Comparison of ENCODE assay signal across 20 mouse cellular contexts in the genomic region with DNA sequence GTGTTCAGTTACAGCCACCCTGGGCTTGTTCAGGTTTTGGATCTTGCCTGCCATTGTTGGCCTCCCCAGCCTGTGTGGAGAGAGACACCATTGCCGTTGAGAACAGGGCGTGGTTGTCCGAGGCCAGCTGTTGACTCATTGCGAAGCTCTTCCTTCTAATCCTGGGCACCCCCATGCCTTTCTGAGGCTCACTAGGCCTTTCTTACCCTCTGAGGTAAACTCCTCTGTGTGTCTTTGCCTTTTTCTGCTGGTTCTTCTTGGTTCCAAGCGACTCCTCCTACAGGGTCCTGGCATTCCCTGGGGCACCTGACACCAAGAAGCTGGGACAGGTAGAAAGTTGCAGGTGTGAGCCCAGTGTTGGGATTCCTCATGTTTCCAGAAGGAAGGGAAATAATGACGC.
A peak's percentile ranks its signal among the peaks of the same experiment; 100 is the strongest.
DNase-seq lines count a peak whose midpoint lies in the region; ATAC-seq and TF ChIP-seq lines count a peak whose summit lies in the region.
"Had no signal": no experiment of that assay in that cellular context is flagged by ENCODE, and none has a peak within 500 bp of the region (broad histone marks: within the 10 kb centered on the region; RNA-seq: fewer than 3 reads in every experiment).

No protein-coding gene starts in this region.

- H3K36me3 ChIP-seq in forebrain, embryonic 11.5 days (ENCODE audit: control insufficient read depth, insufficient read depth, low read length) = no peaks in the 10 kb centered on the region
- H3K36me3 ChIP-seq in forebrain, postnatal 0 days (ENCODE audit: insufficient read depth) = no peaks in the 10 kb centered on the region
- no peaks in the 10 kb centered on the region for H3K36me3 ChIP-seq in midbrain, embryonic 10.5 days
- no peaks in the 10 kb centered on the region for H3K36me3 ChIP-seq in midbrain, embryonic 15.5 days (replicated peaks)
- H3K36me3 ChIP-seq: embryonic facial prominence, embryonic 15.5 days; G1E; heart, embryonic 13.5 days; hindbrain, embryonic 12.5 days had no signal

- no peaks in the 10 kb centered on the region for H3K9me3 ChIP-seq in forebrain, embryonic 11.5 days (ENCODE audit: control insufficient read depth, low read length)
- H3K9me3 ChIP-seq in forebrain, postnatal 0 days (ENCODE audit: low read length) = no peaks in the 10 kb centered on the region
- no peaks in the 10 kb centered on the region for H3K9me3 ChIP-seq in midbrain, embryonic 10.5 days (replicated peaks)
- no peaks in the 10 kb centered on the region for H3K9me3 ChIP-seq in midbrain, embryonic 15.5 days
- H3K9me3 ChIP-seq: embryonic facial prominence, embryonic 15.5 days; heart, embryonic 13.5 days; hindbrain, embryonic 12.5 days had no signal

- 74% methylated on average over 6 of the region's 6 CpGs for WGBS in forebrain, embryonic 11.5 days
- WGBS in forebrain, postnatal 0 days = 79% methylated on average over 6 of the region's 6 CpGs
- WGBS in midbrain, embryonic 10.5 days = 80% methylated on average over 6 of the region's 6 CpGs
- WGBS in midbrain, embryonic 15.5 days = 82% methylated on average over 6 of the region's 6 CpGs

- no peak for ATAC-seq in forebrain, embryonic 11.5 days (replicated peaks; ENCODE audit: low FRiP score)
- ATAC-seq in forebrain, postnatal 0 days = no peak
- ATAC-seq in midbrain, embryonic 15.5 days (replicated peaks) = no peak
- ATAC-seq: hindbrain, postnatal 0 days had no signal

- peaks cover 33% of the 10 kb centered on the region for H3K4me1 ChIP-seq in forebrain, embryonic 11.5 days (replicated peaks; ENCODE audit: control insufficient read depth, insufficient read depth, low read length)
- H3K4me1 ChIP-seq in forebrain, postnatal 0 days (ENCODE audit: insufficient read depth) = peaks cover 12% of the 10 kb centered on the region; the same call in 1 of the 2 replicates
- peaks cover 69% of the 10 kb centered on the region for H3K4me1 ChIP-seq in midbrain, embryonic 10.5 days
- peaks cover 34% of the 10 kb centered on the region for H3K4me1 ChIP-seq in midbrain, embryonic 15.5 days
- H3K4me1 ChIP-seq: heart, embryonic 13.5 days had no signal

- no peak for TF ChIP-seq CTCF in forebrain, postnatal 0 days (IDR thresholded peaks at IDR 0.05; ENCODE audit: low read depth)

- peak overlapping the region; percentile 25; the same call in 1 of the 2 replicates for H3K27ac ChIP-seq in forebrain, embryonic 11.5 days (ENCODE audit: low read depth, low read length)
- no peak overlapping the region for H3K27ac ChIP-seq in forebrain, postnatal 0 days (ENCODE audit: low read depth, low read length)
- peak overlapping the region; percentile 61 for H3K27ac ChIP-seq in midbrain, embryonic 10.5 days (replicated peaks)
- H3K27ac ChIP-seq in midbrain, embryonic 15.5 days = no peak overlapping the region
- H3K27ac ChIP-seq: embryonic facial prominence, embryonic 15.5 days; heart, embryonic 13.5 days; hindbrain, embryonic 12.5 days; hindbrain, postnatal 0 days had no signal

- H3K4me2 ChIP-seq in forebrain, embryonic 11.5 days (ENCODE audit: low read depth, low read length, severe bottlenecking) = no peak overlapping the region
- H3K4me2 ChIP-seq in forebrain, postnatal 0 days (ENCODE audit: low read depth) = no peak overlapping the region
- H3K4me2 ChIP-seq in midbrain, embryonic 15.5 days = no peak overlapping the region
- H3K4me2 ChIP-seq: embryonic facial prominence, embryonic 15.5 days; heart, embryonic 13.5 days; hindbrain, embryonic 12.5 days had no signal

- H3K9ac ChIP-seq in forebrain, embryonic 11.5 days (ENCODE audit: low read length) = no peak overlapping the region
- no peak overlapping the region for H3K9ac ChIP-seq in forebrain, postnatal 0 days
- no peak overlapping the region for H3K9ac ChIP-seq in midbrain, embryonic 15.5 days
- H3K9ac ChIP-seq: embryonic facial prominence, embryonic 15.5 days; heart, embryonic 13.5 days; hindbrain, embryonic 12.5 days had no signal

- no peak overlapping the region for H3K4me3 ChIP-seq in forebrain, embryonic 11.5 days (ENCODE audit: low read depth, low read length)
- H3K4me3 ChIP-seq in forebrain, postnatal 0 days (ENCODE audit: low read depth, low read length) = no peak overlapping the region
- no peak overlapping the region for H3K4me3 ChIP-seq in midbrain, embryonic 10.5 days
- no peak overlapping the region for H3K4me3 ChIP-seq in midbrain, embryonic 15.5 days
- H3K4me3 ChIP-seq: embryonic facial prominence, embryonic 15.5 days; erythroblast, embryonic 14.5 days; heart, embryonic 13.5 days; hindbrain, embryonic 12.5 days had no signal

- no peaks in the 10 kb centered on the region for H3K27me3 ChIP-seq in forebrain, embryonic 11.5 days (ENCODE audit: control insufficient read depth, insufficient read depth, low read length)
- H3K27me3 ChIP-seq in forebrain, postnatal 0 days (ENCODE audit: insufficient read depth, low read length) = no peaks in the 10 kb centered on the region; the same call in 1 of the 2 replicates
- peaks cover 25% of the 10 kb centered on the region for H3K27me3 ChIP-seq in midbrain, embryonic 10.5 days (ENCODE audit: low read depth, poor library complexity, severe bottlenecking)
- peaks cover 5% of the 10 kb centered on the region; the same call in 1 of the 2 replicates for H3K27me3 ChIP-seq in midbrain, embryonic 15.5 days (replicated peaks)
- H3K27me3 ChIP-seq: embryonic facial prominence, embryonic 15.5 days; heart, embryonic 13.5 days had no signal

- DNase-seq in forebrain, embryonic 11.5 days (ENCODE audit: low spot score) = no peak
- no peak for DNase-seq in forebrain, postnatal 0 days
- no peak for DNase-seq in midbrain, embryonic 10.5 days (ENCODE audit: low spot score)
- DNase-seq in R1 (ENCODE audit: low read depth, low spot score) = peak; percentile 56
- no peak for DNase-seq in frontal cortex, postnatal 36 days (ENCODE audit: low spot score in 2 of 2)
- DNase-seq in spleen, adult 12 weeks (ENCODE audit: low spot score) = no peak
- DNase-seq: adrenal gland, postnatal 10 days; cerebellum, adult 11 months; cerebellum, adult 8-10 months; cerebellum, postnatal 14 days; embryo, embryonic 11 days; gastrocnemius, postnatal 14 days; heart, postnatal 36 days had no signal

Comparison
In these comparisons a context has a peak if more than half of its experiments do, and no peak if none do; other contexts are left out.
1. H3K27ac ChIP-seq: peak in forebrain, embryonic 11.5 days (single experiment) and midbrain, embryonic 10.5 days (single experiment); none in forebrain, postnatal 0 days (single experiment) and midbrain, embryonic 15.5 days (single experiment).